Mouse (Mus musculus) spleen, postnatal 10 days (tissue): Measurements from ENCODE around the gene Col28a1.

ENCODE experiments used
- DNase-seq, 2 experiments: peaks; one replicate each; pipeline ENCODE4 v3.0.0; 2021 to 2022; ENCODE audit warnings: low spot score in 2 of 2

Col28a1 gene

GRCm38 (mm10) chr6:8192517-8192916 is at the start of gene Col28a1:
Col28a1 (minus strand) TSS chr6:8192617.
- DNase-seq = no peak

- DNase-seq = no peak
Measured at GRCm38 (mm10) chr6:8228596-8228995, 36.2 kb upstream of the Col28a1 start.

- DNase-seq = no peak
Measured at GRCm38 (mm10) chr6:8227035-8227434, 34.6 kb upstream of the Col28a1 start.

GRCm38 (mm10) chr6:8210661-8211060 is 18.2 kb upstream of the Col28a1 start:
- no peak for DNase-seq

- DNase-seq = no peak
Measured at GRCm38 (mm10) chr6:8209866-8210186, 17.4 kb upstream of the Col28a1 start.

GRCm38 (mm10) chr6:8209047-8209865 is 16.8 kb upstream of the Col28a1 start, which contains the start of gene Mios:
Mios (plus strand) TSS chr6:8209222.
- DNase-seq = peak; percentile 86 to 89

- no peak for DNase-seq
Measured at GRCm38 (mm10) chr6:8189917-8190316, 2.5 kb downstream of the Col28a1 start.

GRCm38 (mm10) chr6:8188599-8189233 is 3.7 kb downstream of the Col28a1 start:
- DNase-seq = no peak

- DNase-seq = no peak
Measured at GRCm38 (mm10) chr6:8178397-8178941, 13.9 kb downstream of the Col28a1 start.

- no peak for DNase-seq
Measured at GRCm38 (mm10) chr6:8176116-8176515, 16.3 kb downstream of the Col28a1 start.

- DNase-seq = no peak
Measured at GRCm38 (mm10) chr6:8175346-8175745, 17.1 kb downstream of the Col28a1 start.

GRCm38 (mm10) chr6:8174062-8174461 is 18.4 kb downstream of the Col28a1 start:
- no peak for DNase-seq

GRCm38 (mm10) chr6:8172101-8172500 is 20.3 kb downstream of the Col28a1 start:
- no peak for DNase-seq

- DNase-seq = no peak
Measured at GRCm38 (mm10) chr6:8164741-8165140, 27.7 kb downstream of the Col28a1 start.

GRCm38 (mm10) chr6:8160001-8160400 is 32.4 kb downstream of the Col28a1 start:
- no peak for DNase-seq

- DNase-seq = no peak
Measured at GRCm38 (mm10) chr6:8157121-8157520, 35.3 kb downstream of the Col28a1 start.

GRCm38 (mm10) chr6:8152551-8153361 is 39.7 kb downstream of the Col28a1 start:
- DNase-seq = no peak

- DNase-seq = no peak
Measured at GRCm38 (mm10) chr6:8148916-8149315, 43.5 kb downstream of the Col28a1 start.

- no peak for DNase-seq
Measured at GRCm38 (mm10) chr6:8141881-8142280, 50.5 kb downstream of the Col28a1 start.

GRCm38 (mm10) chr6:8130149-8130548 is 62.3 kb downstream of the Col28a1 start:
- DNase-seq = no peak

- DNase-seq = no peak
Measured at GRCm38 (mm10) chr6:8128164-8128563, 64.3 kb downstream of the Col28a1 start.

- no peak for DNase-seq
Measured at GRCm38 (mm10) chr6:8126545-8126944, 65.9 kb downstream of the Col28a1 start.
